Mouse (Mus musculus): Measurements from ENCODE around the gene Hmgcll1. TPM values are rescaled to one million over a fixed set of nuclear protein-coding genes. Genes with fewer than 3 reads are reported as not detected.
A peak's percentile ranks its signal among the peaks of the same experiment; 100 is the strongest.

Hmgcll1 gene
- polyA plus RNA-seq, 1 experiment from 2014 or later, result 10.5 TPM

DNA sequence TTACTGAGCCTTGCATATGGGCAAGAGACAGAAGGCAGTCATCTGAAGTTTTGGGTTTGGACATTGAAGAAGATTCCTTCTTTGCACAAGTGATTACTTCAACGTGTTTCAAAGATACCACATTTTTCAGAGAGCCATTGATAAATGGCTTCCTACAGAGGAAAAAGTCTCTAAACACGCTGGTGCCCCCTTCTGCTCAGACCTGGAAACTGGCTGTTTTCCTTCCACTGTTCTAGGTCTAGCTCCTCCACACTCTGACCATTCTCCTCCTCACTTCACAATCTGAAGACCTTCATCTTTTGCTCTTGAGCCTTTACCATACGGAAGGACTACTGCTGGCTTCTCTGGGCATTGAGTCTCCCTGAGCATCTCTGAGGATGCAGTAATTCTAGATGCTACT lies 153.7 kb downstream of the Hmgcll1 start:
- Histone ChIP-seq H3K27me3 (ENCODE audit: control insufficient read depth, insufficient read depth, low read depth, low read length) (no peaks in the 10 kb centered on the region), H3K9ac (ENCODE audit: low read length) (no peak overlapping the region), H3K27ac (ENCODE audit: low read length) (no peak overlapping the region), H3K4me1 (replicated peaks; ENCODE audit: control insufficient read depth, insufficient read depth, low read length) (no peaks in the 10 kb centered on the region), H3K36me3 (ENCODE audit: control insufficient read depth, insufficient read depth, low read length) (no peaks in the 10 kb centered on the region), H3K4me3 (ENCODE audit: low read length) (no peak overlapping the region), H3K9me3 (ENCODE audit: control insufficient read depth, low read length) (no peaks in the 10 kb centered on the region), H3K4me2 (ENCODE audit: low read depth, low read length) (no peak overlapping the region)
- ATAC-seq (ENCODE audit: low read depth), result no peak
- 31% methylated on average over 3 of the region's 3 CpGs for WGBS

DNA sequence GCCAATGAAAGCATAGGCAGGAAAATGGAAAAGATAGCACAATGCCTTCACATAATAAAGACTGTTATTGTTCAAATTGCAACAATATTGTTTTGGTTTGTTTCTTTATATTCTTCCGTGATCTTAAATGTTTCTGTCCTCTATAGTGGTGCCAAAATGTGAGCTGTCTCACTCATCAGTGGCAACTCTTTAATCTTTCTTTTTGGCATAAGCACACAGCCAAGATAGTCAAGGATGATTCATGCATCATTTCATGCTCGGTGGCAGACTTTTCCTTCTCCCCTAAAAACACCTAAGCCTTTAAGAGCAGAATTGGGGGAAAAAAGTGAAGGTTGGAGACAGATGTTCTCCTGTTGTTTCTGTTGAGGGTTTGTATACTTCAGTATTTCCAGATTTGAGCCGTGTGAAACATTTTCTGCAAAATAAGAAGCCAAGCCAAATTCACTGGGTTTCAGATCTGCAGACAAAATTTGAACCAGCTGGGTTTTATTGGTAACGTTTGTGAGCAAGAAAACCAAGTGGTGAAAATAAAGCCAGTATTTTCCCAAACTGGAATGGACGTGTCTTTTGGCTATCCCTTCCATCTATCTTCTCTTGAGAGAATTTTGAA lies 158.1 kb downstream of the Hmgcll1 start:
- Histone ChIP-seq H3K27me3 (ENCODE audit: control insufficient read depth, insufficient read depth, low read depth, low read length) (no peaks in the 10 kb centered on the region), H3K27ac (ENCODE audit: low read length) (no peak overlapping the region), H3K9ac (ENCODE audit: low read length) (no peak overlapping the region), H3K9me3 (ENCODE audit: control insufficient read depth, low read length) (no peaks in the 10 kb centered on the region), H3K4me2 (ENCODE audit: low read depth, low read length) (no peak overlapping the region), H3K4me3 (ENCODE audit: low read length) (no peak overlapping the region), H3K36me3 (ENCODE audit: control insufficient read depth, insufficient read depth, low read length) (no peaks in the 10 kb centered on the region), H3K4me1 (replicated peaks; ENCODE audit: control insufficient read depth, insufficient read depth, low read length) (no peaks in the 10 kb centered on the region)
- 42% methylated on average over 5 of the region's 5 CpGs for WGBS
- ATAC-seq (ENCODE audit: low read depth), result peak; percentile 56; the same call in 1 of the 2 replicates

DNA sequence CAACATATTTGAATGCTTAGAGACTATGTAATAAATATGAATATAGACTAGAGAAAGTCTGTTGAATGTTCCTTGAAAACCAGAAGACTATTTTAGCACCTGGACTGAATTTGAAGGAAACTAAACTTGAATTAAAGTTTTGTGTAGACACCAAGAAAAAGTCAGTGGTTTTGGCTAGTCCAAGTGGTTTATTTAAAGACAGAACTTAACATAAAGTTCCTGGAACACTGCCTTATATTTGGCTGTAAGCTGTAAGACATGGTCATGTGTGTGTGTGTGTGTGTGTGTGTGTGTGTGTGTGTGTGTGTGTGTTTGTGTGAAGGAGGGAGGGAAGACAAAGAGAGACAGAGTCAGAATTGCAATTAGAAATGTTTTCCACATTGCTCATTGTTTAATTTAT lies 164.6 kb downstream of the Hmgcll1 start:
- Histone ChIP-seq H3K9me3 (ENCODE audit: control insufficient read depth, low read length) (no peaks in the 10 kb centered on the region), H3K4me1 (replicated peaks; ENCODE audit: control insufficient read depth, insufficient read depth, low read length) (no peaks in the 10 kb centered on the region), H3K9ac (ENCODE audit: low read length) (no peak overlapping the region), H3K4me3 (ENCODE audit: low read length) (no peak overlapping the region), H3K27ac (ENCODE audit: low read length) (no peak overlapping the region), H3K36me3 (ENCODE audit: control insufficient read depth, insufficient read depth, low read length) (no peaks in the 10 kb centered on the region), H3K27me3 (ENCODE audit: control insufficient read depth, insufficient read depth, low read depth, low read length) (no peaks in the 10 kb centered on the region), H3K4me2 (ENCODE audit: low read depth, low read length) (no peak overlapping the region)
- no peak for ATAC-seq (ENCODE audit: low read depth)

Other genes with a start within 250 kb of the Hmgcll1 start
- gene Bmp5, start 239.5 kb upstream of the Hmgcll1 start, polyA plus RNA-seq (2015; fragmentation: Nextera tagmentation; extraction: Ambion mirVana), result 32.3 and 35.3 TPM in 2 replicates
- not detected in 2 replicates for gene Gfral, start 198.8 kb downstream of the Hmgcll1 start, polyA plus RNA-seq (2015; fragmentation: Nextera tagmentation; extraction: Ambion mirVana)

Data from lung, embryonic 16.5 days (tissue).